Mouse (Mus musculus): Measurements from ENCODE around the gene Pnmal1. TPM values are rescaled to one million over a fixed set of nuclear protein-coding genes. Genes with fewer than 3 reads are reported as not detected.

Gene Pnmal1
- polyA plus RNA-seq, 1 experiment: not detected

DNA sequence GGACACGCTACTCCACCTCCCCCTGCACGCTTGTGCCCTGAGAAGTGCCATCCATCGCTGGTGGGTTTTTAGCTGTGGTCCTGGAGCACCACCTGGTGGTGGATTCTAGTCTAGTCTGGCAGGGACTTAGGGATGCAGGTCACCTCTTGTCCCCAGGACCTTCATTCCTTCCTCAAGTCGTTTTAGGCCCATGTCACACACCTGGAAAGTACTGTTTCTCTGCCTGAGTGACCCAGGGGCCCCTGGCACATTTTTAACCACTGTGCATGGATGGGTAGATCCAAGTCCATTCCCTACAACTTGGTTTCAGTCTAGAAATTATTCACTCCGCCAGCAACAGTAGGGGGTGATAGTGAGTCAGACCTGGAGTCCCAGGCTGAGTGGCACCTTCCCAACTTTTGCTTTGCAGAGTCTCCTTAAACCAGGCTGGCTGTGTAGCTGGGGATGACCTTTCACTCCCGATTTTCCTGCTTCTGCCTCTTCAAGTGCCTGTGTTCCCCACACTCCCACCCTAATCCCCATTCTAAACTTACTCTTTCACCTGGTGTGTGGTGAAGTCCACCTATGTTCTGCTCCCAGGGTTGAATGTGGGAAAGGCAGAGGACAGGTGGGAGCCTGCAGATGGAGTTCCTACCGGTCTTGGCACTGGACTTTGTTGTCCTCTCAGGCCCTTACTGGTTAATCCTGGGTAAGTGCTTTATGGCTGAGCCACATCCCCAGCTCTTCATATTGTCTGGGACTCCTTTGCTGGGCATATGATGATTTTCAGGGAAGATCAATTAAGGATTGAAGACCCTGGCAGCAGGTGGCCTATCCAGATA, 43.1 kb downstream of the Pnmal1 start:
- H3K36me3 ChIP-seq (ENCODE audit: control insufficient read depth, insufficient read depth): peaks cover 12% of the 10 kb centered on the region
- H3ac ChIP-seq (ENCODE audit: control insufficient read depth, insufficient read length, low read depth): no peak overlapping the region
- no peak overlapping the region for H3K4me3 ChIP-seq (ENCODE audit: insufficient read depth, poor library complexity, severe bottlenecking)
- TF ChIP-seq CTCF (IDR thresholded peaks at IDR 0.05; ENCODE audit: control insufficient read depth, insufficient read depth, insufficient read length) (peak; percentile 23), USF1 (IDR thresholded peaks at IDR 0.05; ENCODE audit: low read depth) (no peak)
- H3K79me2 ChIP-seq (ENCODE audit: control insufficient read depth, insufficient read depth): no peaks in the 10 kb centered on the region
- H3K27me3 ChIP-seq (ENCODE audit: control insufficient read depth, insufficient read depth, insufficient read length): no peaks in the 10 kb centered on the region
- no peaks in the 10 kb centered on the region for H3K79me3 ChIP-seq (ENCODE audit: low read depth)

DNA sequence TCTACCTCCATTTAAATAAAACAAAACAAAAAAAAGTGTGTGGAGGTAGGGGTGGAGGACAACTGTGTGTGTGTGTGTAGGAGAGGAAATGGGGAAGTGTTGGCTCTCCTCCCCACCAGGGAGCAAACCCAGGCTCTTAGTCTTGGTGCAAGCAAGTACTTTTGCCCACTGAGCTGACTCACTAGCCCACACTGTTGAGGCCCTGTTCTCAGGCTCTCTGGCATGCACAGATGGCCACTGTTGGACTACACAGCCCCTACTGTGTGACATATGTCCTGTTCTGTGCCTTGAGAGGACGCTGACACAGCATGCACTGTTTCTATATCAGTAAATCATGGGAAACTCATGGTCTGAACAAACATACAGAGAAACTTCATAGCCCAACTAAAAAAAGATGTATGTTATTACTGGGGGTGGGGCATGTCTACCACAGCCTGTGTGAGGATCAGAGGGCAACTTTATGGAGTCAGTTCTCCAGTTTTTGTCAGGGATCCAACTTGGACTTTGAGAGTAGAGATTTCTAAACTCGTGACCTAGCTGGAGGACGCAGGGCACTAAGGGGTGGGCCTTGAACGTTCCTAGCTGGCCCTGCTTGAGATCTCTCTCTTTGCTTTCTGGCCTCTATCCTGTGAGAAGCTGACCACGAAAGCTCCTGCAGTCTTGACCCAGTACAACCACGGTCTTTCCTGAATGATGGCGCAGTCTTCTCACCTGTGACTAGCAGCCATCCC, 43.9 kb downstream of the Pnmal1 start:
- H3K36me3 ChIP-seq (ENCODE audit: control insufficient read depth, insufficient read depth): peaks cover 12% of the 10 kb centered on the region
- H3ac ChIP-seq (ENCODE audit: control insufficient read depth, insufficient read length, low read depth): no peak overlapping the region
- no peaks in the 10 kb centered on the region for H3K79me2 ChIP-seq (ENCODE audit: control insufficient read depth, insufficient read depth)
- TF ChIP-seq CTCF (IDR thresholded peaks at IDR 0.05; ENCODE audit: control insufficient read depth, insufficient read depth, insufficient read length) (no peak), MYOD1 (IDR thresholded peaks at IDR 0.05; ENCODE audit: control insufficient read depth, insufficient read length, low read depth) (no peak), FOSL1 (IDR thresholded peaks at IDR 0.05; ENCODE audit: insufficient read depth, low read length, poor library complexity, severe bottlenecking) (no peak), CEBPB (IDR thresholded peaks at IDR 0.05; ENCODE audit: low read depth) (no peak), MYOG (IDR thresholded peaks at IDR 0.05; ENCODE audit: control insufficient read depth, extremely low read depth, insufficient read length) (no peak), MAX (IDR thresholded peaks at IDR 0.05) (no peak), USF1 (IDR thresholded peaks at IDR 0.05; ENCODE audit: low read depth) (no peak)
- no peaks in the 10 kb centered on the region for H3K27me3 ChIP-seq (ENCODE audit: control insufficient read depth, insufficient read depth, insufficient read length)
- no peak overlapping the region for H3K4me3 ChIP-seq (ENCODE audit: insufficient read depth, poor library complexity, severe bottlenecking)
- no peaks in the 10 kb centered on the region for H3K79me3 ChIP-seq (ENCODE audit: low read depth)

DNA sequence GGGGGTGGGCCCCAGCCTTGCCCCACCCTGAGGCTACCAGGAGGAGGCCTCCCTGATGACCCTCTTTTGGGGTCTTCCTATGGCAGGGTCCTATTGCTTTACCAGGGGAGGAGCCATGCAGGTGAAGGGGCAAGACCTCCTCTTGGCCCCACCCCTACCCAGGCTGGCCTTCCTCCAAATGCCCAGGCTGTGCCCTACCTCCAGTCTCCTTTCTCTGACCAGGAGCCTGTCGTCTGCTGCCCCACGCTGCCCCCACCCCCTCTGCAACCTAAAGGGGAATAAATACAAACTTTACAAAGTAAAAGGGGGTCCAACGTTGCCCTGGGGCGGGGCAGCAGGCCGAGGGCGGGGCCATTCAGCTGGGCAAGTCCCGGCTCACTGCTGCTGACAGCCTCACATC, 45.2 kb downstream of the Pnmal1 start:
- Histone ChIP-seq H3K4me3 (ENCODE audit: insufficient read depth, poor library complexity, severe bottlenecking) (no peak overlapping the region), H3K36me3 (ENCODE audit: control insufficient read depth, insufficient read depth) (peaks cover 12% of the 10 kb centered on the region), H3K79me2 (ENCODE audit: control insufficient read depth, insufficient read depth) (no peaks in the 10 kb centered on the region), H3ac (ENCODE audit: control insufficient read depth, insufficient read length, low read depth) (no peak overlapping the region), H3K79me3 (ENCODE audit: low read depth) (no peaks in the 10 kb centered on the region), H3K27me3 (ENCODE audit: control insufficient read depth, insufficient read depth, insufficient read length) (no peaks in the 10 kb centered on the region)
- TF ChIP-seq USF1 (IDR thresholded peaks at IDR 0.05; ENCODE audit: low read depth): no peak
- no peak for TF ChIP-seq CEBPB (IDR thresholded peaks at IDR 0.05; ENCODE audit: low read depth)
- no peak for TF ChIP-seq MAX (IDR thresholded peaks at IDR 0.05)
- TF ChIP-seq FOSL1 (IDR thresholded peaks at IDR 0.05; ENCODE audit: insufficient read depth, low read length, poor library complexity, severe bottlenecking): no peak
- no peak for TF ChIP-seq MYOD1 (IDR thresholded peaks at IDR 0.05; ENCODE audit: control insufficient read depth, insufficient read length, low read depth)
- no peak for TF ChIP-seq MYOG (IDR thresholded peaks at IDR 0.05; ENCODE audit: control insufficient read depth, extremely low read depth, insufficient read length)
- no peak for TF ChIP-seq CTCF (IDR thresholded peaks at IDR 0.05; ENCODE audit: control insufficient read depth, insufficient read depth, insufficient read length)

DNA sequence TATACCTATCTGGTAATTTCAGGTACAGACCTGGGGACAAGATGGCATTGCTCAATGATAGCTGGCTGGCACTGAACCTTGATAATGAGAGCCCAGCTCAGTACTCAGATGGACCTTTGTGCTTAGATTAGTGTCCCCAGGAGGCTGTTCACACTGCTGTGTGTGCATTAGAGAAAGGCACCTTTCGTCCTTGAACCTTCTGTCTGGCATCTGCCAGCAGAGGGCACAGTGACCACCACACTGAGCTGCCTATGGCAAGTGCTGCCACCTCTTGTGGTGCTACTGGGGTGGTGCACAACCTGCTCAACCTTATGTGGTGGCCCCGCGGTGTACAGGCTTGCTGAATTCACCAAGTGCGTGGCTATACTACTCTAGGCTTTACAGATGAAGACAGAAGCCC, 47.8 kb downstream of the Pnmal1 start:
- no peak overlapping the region for H3K4me3 ChIP-seq (ENCODE audit: insufficient read depth, poor library complexity, severe bottlenecking)
- H3K79me3 ChIP-seq (ENCODE audit: low read depth): no peaks in the 10 kb centered on the region
- H3K27me3 ChIP-seq (ENCODE audit: control insufficient read depth, insufficient read depth, insufficient read length): no peaks in the 10 kb centered on the region
- TF ChIP-seq CTCF (IDR thresholded peaks at IDR 0.05; ENCODE audit: control insufficient read depth, insufficient read depth, insufficient read length): no peak
- no peak for TF ChIP-seq MYOG (IDR thresholded peaks at IDR 0.05; ENCODE audit: control insufficient read depth, extremely low read depth, insufficient read length)
- no peak for TF ChIP-seq MAX (IDR thresholded peaks at IDR 0.05)
- no peak for TF ChIP-seq MYOD1 (IDR thresholded peaks at IDR 0.05; ENCODE audit: control insufficient read depth, insufficient read length, low read depth)
- TF ChIP-seq CEBPB (IDR thresholded peaks at IDR 0.05; ENCODE audit: low read depth): no peak
- no peak for TF ChIP-seq USF1 (IDR thresholded peaks at IDR 0.05; ENCODE audit: low read depth)
- no peak for TF ChIP-seq FOSL1 (IDR thresholded peaks at IDR 0.05; ENCODE audit: insufficient read depth, low read length, poor library complexity, severe bottlenecking)
- peaks cover 18% of the 10 kb centered on the region for H3K36me3 ChIP-seq (ENCODE audit: control insufficient read depth, insufficient read depth)
- H3ac ChIP-seq (ENCODE audit: control insufficient read depth, insufficient read length, low read depth): no peak overlapping the region
- H3K79me2 ChIP-seq (ENCODE audit: control insufficient read depth, insufficient read depth): no peaks in the 10 kb centered on the region

DNA sequence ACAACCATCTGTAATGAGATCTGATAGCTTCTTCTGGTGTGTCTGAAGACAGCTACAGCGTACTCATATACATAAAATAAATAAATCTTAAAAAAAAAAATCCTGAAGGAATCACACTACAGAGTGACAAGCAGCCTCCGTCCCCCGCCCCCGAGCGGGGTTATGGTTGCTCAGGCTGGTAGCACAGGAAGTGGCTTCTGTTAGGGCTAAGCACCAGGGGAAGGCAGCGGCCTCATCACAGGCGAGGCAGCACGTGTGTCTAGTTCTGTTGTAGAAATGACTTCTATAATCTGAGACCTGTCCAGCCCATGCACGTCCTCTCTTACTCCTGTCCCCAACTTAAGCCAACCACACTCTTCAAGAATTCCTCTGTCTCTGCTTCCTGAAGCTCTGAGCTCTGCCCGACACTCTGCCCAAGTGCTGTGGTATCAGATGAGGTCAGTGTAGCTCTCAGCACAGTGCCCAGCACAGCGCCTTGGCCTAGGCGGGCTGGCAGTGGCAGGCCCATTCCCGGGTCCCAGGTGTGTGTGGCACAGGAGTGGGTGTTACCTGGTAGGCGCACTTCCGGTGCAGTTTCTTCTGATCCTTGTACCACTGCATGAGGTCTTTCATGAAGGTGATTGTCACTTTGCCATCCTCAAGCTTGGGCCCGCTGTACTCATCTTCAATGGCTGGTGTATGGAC, 50.0 kb downstream of the Pnmal1 start:
- no peak for TF ChIP-seq MYOD1 (IDR thresholded peaks at IDR 0.05; ENCODE audit: control insufficient read depth, insufficient read length, low read depth)
- TF ChIP-seq CTCF (IDR thresholded peaks at IDR 0.05; ENCODE audit: control insufficient read depth, insufficient read depth, insufficient read length): no peak
- no peak for TF ChIP-seq USF1 (IDR thresholded peaks at IDR 0.05; ENCODE audit: low read depth)
- no peak for TF ChIP-seq MAX (IDR thresholded peaks at IDR 0.05)
- no peak for TF ChIP-seq FOSL1 (IDR thresholded peaks at IDR 0.05; ENCODE audit: insufficient read depth, low read length, poor library complexity, severe bottlenecking)
- no peak for TF ChIP-seq MYOG (IDR thresholded peaks at IDR 0.05; ENCODE audit: control insufficient read depth, extremely low read depth, insufficient read length)
- TF ChIP-seq CEBPB (IDR thresholded peaks at IDR 0.05; ENCODE audit: low read depth): no peak

More for the DNA sequence above, 50.0 kb downstream of the Pnmal1 start:
- Histone ChIP-seq H3K36me3 (ENCODE audit: control insufficient read depth, insufficient read depth) (peaks cover 23% of the 10 kb centered on the region), H3K27me3 (ENCODE audit: control insufficient read depth, insufficient read depth, insufficient read length) (no peaks in the 10 kb centered on the region), H3K4me3 (ENCODE audit: insufficient read depth, poor library complexity, severe bottlenecking) (no peak overlapping the region), H3K79me2 (ENCODE audit: control insufficient read depth, insufficient read depth) (no peaks in the 10 kb centered on the region), H3ac (ENCODE audit: control insufficient read depth, insufficient read length, low read depth) (no peak overlapping the region), H3K79me3 (ENCODE audit: low read depth) (no peaks in the 10 kb centered on the region)

Data from C2C12 (cell line).